ENCODE assay signal across 8 mouse cellular contexts in the genomic region with DNA sequence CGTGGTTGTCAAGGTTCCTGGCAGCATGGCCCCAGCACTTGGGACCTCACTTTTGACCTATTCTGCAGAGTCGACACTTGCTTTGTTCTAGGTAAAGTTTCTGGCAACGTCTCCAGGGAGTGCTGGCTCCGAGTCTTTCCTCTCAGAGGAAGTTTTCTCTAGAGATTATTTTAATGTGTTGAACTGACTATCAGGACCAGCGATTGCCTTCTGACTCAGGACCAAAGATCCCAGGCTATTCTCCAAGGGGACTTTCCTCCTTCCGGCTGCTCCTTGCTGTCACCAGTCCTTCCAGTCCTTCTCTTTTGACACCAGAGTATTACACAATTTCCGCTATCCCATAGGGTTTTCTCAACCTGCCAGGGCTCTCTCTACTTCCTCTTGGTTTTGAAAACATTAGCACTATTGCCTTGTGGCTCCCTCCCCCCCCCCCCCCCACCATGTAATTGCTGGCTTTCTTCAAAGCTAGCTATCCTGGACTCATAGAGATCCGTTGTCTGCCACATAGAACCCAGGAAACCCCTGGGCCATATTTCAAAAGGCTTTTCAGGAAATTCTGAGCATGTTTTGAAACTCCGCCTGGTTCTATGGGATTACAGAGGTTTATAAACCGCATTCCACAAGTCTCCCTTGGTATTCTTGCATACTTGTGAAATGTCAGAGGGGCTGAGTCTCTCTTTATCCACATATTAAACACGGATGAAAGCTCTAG.
DNase-seq lines count a peak whose midpoint lies in the region; ATAC-seq lines count a peak whose summit lies in the region.

No protein-coding gene starts in this region.

- H3K4me1 ChIP-seq in forebrain, embryonic 13.5 days: peaks cover 29% of the 10 kb centered on the region
- H3K4me1 ChIP-seq in hindbrain, embryonic 13.5 days (replicated peaks): peaks cover 30% of the 10 kb centered on the region; the same call in 1 of the 2 replicates

- H3K4me3 ChIP-seq in forebrain, embryonic 13.5 days: no peak overlapping the region
- no peak overlapping the region for H3K4me3 ChIP-seq in hindbrain, embryonic 13.5 days

- H3K9me3 ChIP-seq in forebrain, embryonic 13.5 days (replicated peaks): no peaks in the 10 kb centered on the region
- H3K9me3 ChIP-seq in hindbrain, embryonic 13.5 days: no peaks in the 10 kb centered on the region

- peaks cover 50% of the 10 kb centered on the region for H3K36me3 ChIP-seq in forebrain, embryonic 13.5 days (ENCODE audit: poor library complexity, severe bottlenecking)
- peaks cover 32% of the 10 kb centered on the region for H3K36me3 ChIP-seq in hindbrain, embryonic 13.5 days

- no peaks in the 10 kb centered on the region for H3K27me3 ChIP-seq in forebrain, embryonic 13.5 days
- no peaks in the 10 kb centered on the region for H3K27me3 ChIP-seq in hindbrain, embryonic 13.5 days

- no peak overlapping the region for H3K4me2 ChIP-seq in forebrain, embryonic 13.5 days
- no peak overlapping the region for H3K4me2 ChIP-seq in hindbrain, embryonic 13.5 days

- 15% methylated on average over 11 of the region's 11 CpGs for WGBS in forebrain, embryonic 13.5 days
- 28% methylated on average over 11 of the region's 11 CpGs for WGBS in hindbrain, embryonic 13.5 days

- peak; percentile 54 for ATAC-seq in forebrain, embryonic 13.5 days
- ATAC-seq in hindbrain, embryonic 13.5 days (ENCODE audit: low FRiP score): peak; percentile 60
- peak; percentile 68 for ATAC-seq in megakaryocyte, adult 5-6 weeks (ENCODE audit: poor library complexity, severe bottlenecking)

- no peak overlapping the region for H3K9ac ChIP-seq in forebrain, embryonic 13.5 days
- no peak overlapping the region for H3K9ac ChIP-seq in hindbrain, embryonic 13.5 days

- peak; percentile 28 to 62 for DNase-seq in adrenal gland, adult (ENCODE audit: inconsistent age in 2 of 2, low spot score in 1 of 2)
- no peak for DNase-seq in adrenal gland, adult 18-20 months (ENCODE audit: low spot score in 2 of 2)
- DNase-seq in cerebellum, adult 8-10 months: no peak
- no peak for DNase-seq in layer of hippocampus, adult 8-10 months (ENCODE audit: low spot score in 2 of 2)
- no peak for DNase-seq in layer of hippocampus, postnatal 14 days (ENCODE audit: low spot score in 2 of 2)

- peak overlapping the region; percentile 48 for H3K27ac ChIP-seq in forebrain, embryonic 13.5 days
- H3K27ac ChIP-seq in hindbrain, embryonic 13.5 days: peak overlapping the region; percentile 64

Comparison
In these comparisons a context has a peak if more than half of its experiments do, and no peak if none do; other contexts are left out.
1. DNase-seq: peak in adrenal gland, adult (2 of 2); none in adrenal gland, adult 18-20 months (0 of 2), cerebellum, adult 8-10 months (single experiment), layer of hippocampus, adult 8-10 months (0 of 2) and layer of hippocampus, postnatal 14 days (0 of 2).
2. Peak in every context shown above with its lines, with median percentiles within 50 percentile points of each other: ATAC-seq.